Mouse (Mus musculus): ENCODE measurements around the gene Sptbn1. TPM values are rescaled to one million over a fixed set of nuclear protein-coding genes. Genes with fewer than 3 reads are reported as not detected.
"Not testable (repeated sequence)": the region's sequence is repeated elsewhere in the genome, so short reads cannot be mapped to it uniquely, and the experiment has no call there.

The Sptbn1 gene
- total RNA-seq, 2 experiments from 2014 or later = 558 to 629 TPM

- no peak for DNase-seq (ENCODE audit: extremely low spot score in 1 of 2, low spot score in 1 of 2)
Observed at GRCm38 (mm10) chr11:30257085-30257484, 10.9 kb downstream of the Sptbn1 start.

GRCm38 (mm10) chr11:30256491-30256890, 11.5 kb downstream of the Sptbn1 start:
- no peak for DNase-seq (ENCODE audit: extremely low spot score in 1 of 2, low spot score in 1 of 2)

- not testable (repeated sequence) for DNase-seq (ENCODE audit: extremely low spot score in 1 of 2, low spot score in 1 of 2)
Observed at GRCm38 (mm10) chr11:30255211-30255610, 12.8 kb downstream of the Sptbn1 start.

DNA sequence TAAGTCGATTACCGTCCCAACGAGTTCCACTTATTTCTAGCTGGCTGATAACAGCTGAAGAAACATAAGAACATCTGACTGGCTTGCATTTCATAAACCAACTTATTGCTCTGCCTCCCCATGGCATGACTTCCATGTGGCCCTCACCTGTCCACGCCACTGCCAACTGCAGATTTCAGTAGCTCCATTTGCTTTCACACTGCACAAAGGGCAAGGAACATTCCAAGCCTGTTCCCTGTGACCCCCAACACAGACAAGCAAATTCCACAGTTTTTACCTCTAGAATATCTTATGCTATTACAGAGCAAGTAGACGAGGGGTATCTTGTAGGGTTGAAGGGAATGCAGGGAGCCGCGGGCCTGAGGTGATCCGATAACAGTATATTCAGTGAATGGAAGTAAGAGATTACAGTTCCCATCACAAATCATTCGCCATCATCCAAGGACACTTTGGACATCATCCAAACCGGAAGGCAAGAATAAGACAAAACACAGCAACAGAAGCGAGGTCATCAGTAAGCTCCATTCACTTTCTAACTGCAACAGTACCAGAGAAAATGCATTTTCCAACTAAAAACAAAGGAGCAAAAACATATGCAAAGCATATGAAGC, 16.6 kb downstream of the Sptbn1 start:
- DNase-seq (ENCODE audit: extremely low spot score in 1 of 2, low spot score in 1 of 2) = no peak

- no peak for DNase-seq (ENCODE audit: extremely low spot score in 1 of 2, low spot score in 1 of 2)
Observed at GRCm38 (mm10) chr11:30249452-30250016, 18.4 kb downstream of the Sptbn1 start.

GRCm38 (mm10) chr11:30247106-30247505, 20.9 kb downstream of the Sptbn1 start:
- no peak for DNase-seq (ENCODE audit: extremely low spot score in 1 of 2, low spot score in 1 of 2)

DNA sequence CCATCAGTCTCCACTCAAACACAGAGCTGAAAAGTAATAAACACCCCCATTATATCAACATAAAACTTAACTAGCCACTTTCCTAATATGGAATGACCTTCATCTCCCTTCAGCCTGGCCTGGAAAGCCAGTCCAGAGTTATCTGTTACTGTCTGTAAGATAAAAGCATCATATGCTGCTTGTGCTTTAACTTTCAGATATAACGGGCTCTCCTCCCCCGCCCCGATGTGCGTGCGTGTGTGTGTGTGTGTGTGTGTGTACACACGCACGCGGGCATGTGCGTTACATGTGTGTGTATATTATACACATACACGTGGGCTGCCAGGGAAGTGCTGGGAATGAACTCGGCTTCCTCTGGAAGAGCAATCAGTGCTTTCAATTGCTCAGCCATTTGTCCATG, 21.8 kb downstream of the Sptbn1 start:
- no peak for DNase-seq (ENCODE audit: extremely low spot score in 1 of 2, low spot score in 1 of 2)

GRCm38 (mm10) chr11:30244172-30244571, 23.8 kb downstream of the Sptbn1 start:
- no peak for DNase-seq (ENCODE audit: extremely low spot score in 1 of 2, low spot score in 1 of 2)

DNA sequence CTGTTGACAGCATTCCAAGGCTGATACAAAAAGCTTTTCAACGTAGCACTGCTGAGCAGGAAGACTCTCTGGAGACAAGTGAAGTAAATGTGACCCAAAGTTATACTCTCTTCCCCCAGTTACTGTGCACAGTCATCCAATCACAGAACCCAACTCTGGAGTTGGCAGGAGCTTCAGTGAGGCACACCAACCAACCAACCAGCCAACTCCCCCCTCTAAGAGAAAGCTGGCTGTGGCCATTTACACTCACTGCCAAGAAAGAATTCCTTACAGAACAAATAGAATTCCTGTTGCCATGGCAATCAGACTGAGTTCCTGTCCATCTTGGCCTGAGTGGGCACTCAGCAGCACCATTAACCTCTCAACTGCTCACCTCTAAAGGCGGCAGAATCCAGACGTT, 24.4 kb downstream of the Sptbn1 start:
- DNase-seq (ENCODE audit: extremely low spot score in 1 of 2, low spot score in 1 of 2) = no peak

DNA sequence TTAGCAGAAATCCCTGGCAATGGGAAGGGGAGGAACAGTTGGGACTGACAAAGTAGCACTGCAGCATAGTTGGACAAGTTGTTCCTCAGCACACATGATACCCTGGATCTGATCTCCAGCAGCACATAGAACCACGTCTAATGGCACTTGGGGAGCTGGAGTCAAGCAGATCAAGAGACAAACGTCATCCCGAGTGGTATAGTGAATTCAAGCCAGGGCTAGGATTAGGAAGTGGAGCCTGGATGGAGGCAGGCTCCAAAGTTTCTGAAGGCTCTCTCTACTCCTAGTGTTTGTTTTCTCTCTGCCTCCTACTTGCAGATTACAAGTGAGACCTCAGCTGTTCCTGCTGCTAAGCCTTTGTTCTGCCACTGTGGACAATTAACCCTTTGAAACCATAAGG, 27.1 kb downstream of the Sptbn1 start:
- DNase-seq (ENCODE audit: extremely low spot score in 1 of 2, low spot score in 1 of 2) = no peak

- DNase-seq (ENCODE audit: extremely low spot score in 1 of 2, low spot score in 1 of 2) = no peak
Observed at GRCm38 (mm10) chr11:30237960-30238359, 30.0 kb downstream of the Sptbn1 start.

DNA sequence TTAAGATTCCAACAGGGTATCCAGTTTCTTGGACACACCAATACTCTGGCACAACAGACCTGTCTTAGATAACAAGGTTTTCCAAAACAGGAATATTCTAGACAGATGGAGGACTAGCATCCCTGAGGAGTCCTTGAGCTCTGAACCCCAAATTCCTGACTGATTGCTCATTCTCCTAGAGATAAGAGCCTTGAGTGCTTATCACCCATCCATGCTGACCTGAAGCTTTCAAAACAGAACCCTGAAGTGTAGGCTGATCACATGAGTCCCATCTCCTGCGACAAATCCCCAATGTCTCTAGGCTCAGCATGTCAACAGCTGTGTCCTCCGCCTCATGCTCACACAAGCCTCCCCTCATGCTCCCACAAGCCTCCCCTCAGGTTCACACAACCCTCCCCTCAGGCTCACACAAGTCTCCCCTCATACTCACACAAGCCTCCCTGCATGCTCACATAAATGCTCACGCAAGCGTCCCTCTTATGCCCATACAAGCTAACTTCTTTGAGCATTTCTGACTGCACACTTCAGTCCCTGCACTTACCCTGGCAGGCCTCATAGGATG, 31.2 kb downstream of the Sptbn1 start:
- DNase-seq (ENCODE audit: extremely low spot score in 1 of 2, low spot score in 1 of 2) = no peak

DNA sequence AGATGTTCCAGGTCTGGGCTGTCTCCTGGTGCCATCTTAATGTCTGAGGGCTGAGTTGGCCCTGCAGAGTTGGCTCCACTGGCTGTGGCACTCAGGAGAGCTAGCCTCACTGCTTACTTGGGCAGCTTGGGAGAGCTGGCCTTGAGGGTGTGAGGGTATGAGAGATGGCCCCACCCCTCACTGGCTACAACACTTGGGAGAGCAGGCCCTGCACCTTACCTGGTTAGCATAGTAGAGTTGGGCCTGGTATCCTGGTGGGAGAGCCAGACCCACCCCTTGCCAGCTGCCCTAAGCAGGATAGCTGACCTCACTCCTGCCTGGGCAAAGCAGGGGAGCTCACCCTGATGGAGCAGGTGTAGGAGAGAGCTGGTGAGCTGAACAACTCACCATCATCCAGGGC, 32.3 kb downstream of the Sptbn1 start:
- no peak for DNase-seq (ENCODE audit: extremely low spot score in 1 of 2, low spot score in 1 of 2)

GRCm38 (mm10) chr11:30235218-30235617, 32.8 kb downstream of the Sptbn1 start:
- DNase-seq (ENCODE audit: extremely low spot score in 1 of 2, low spot score in 1 of 2) = no peak

DNA sequence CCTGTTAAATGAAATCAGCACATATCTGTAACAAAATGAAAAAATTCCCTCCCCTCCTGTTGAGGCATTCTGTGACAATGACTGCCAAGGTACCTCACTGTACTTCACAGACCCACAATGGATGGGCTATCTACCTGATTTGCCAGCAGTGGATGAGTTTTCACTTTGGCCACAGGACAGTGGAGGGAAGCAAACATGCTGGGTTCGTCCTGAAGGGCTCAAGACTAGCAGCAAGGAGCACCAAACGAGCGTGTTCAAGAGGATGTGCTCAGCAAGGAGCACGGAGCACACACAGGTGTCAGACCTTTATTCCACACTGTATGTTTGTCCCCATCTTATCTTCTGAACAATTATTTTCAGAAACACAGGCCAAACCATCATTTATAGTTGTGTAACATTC, 34.0 kb downstream of the Sptbn1 start:
- DNase-seq (ENCODE audit: extremely low spot score in 1 of 2, low spot score in 1 of 2) = no peak

DNA sequence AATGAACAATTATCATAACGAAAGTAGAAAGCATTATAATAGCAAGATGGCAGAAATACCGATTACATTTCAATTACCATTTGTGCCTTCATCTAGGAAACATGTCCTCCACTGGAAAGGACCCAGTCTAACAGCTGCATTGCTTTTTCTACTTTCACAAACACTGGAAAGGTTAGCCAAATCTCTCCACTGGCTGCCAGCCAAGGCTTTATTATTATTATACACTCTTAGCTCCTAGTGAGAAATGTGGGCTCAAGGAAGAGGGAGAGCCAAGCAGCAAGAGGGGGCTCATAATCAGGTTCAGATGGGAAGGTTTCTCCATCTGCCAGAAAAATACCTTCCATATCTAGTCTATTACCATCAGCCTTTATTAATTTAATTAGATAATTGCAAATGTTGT, 35.9 kb downstream of the Sptbn1 start:
- no peak for DNase-seq (ENCODE audit: extremely low spot score in 1 of 2, low spot score in 1 of 2)

- DNase-seq (ENCODE audit: extremely low spot score in 1 of 2, low spot score in 1 of 2) = no peak
Observed at GRCm38 (mm10) chr11:30231336-30231735, 36.6 kb downstream of the Sptbn1 start.

GRCm38 (mm10) chr11:30230330-30230771, 37.6 kb downstream of the Sptbn1 start:
- no peak for DNase-seq (ENCODE audit: extremely low spot score in 1 of 2, low spot score in 1 of 2)

DNA sequence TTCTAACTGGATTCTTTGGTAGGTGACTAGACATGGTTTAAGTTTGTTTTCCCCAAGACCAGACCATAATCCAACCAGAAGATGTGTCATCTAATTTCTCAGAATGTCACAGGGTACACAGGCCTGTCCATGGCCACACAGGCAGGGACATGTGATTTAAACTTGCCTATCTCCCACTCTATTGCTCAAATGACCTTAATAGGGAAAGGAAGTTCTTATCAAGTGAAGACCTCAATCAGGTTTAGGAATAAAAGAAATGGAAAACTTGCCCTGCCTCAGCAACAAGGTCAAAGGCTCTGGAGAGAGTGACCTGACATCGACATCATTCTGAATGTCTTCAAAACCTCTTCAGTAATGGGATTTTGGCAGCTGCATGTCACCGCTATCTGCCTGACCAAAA, 41.2 kb downstream of the Sptbn1 start:
- DNase-seq (ENCODE audit: extremely low spot score in 1 of 2, low spot score in 1 of 2) = no peak

DNA sequence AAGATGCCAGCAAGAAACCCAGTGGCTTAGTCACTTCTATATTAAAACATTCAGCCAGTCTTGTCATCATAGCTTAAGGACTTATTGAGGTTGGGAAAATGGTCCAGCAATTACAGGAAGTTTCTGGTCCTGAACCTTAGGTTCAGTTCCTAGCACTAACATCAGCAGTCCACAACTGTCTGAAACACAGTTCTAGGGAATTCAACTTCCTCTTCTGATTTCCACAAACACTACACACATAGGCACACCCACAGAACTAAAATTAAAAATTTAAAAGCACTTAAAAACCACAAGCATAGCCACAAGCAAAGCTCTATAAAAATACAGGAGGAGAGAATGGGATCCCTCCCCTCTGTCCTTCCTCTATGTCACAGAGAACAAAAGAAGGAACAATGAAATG, 43.4 kb downstream of the Sptbn1 start:
- DNase-seq (ENCODE audit: extremely low spot score in 1 of 2, low spot score in 1 of 2) = no peak

DNA sequence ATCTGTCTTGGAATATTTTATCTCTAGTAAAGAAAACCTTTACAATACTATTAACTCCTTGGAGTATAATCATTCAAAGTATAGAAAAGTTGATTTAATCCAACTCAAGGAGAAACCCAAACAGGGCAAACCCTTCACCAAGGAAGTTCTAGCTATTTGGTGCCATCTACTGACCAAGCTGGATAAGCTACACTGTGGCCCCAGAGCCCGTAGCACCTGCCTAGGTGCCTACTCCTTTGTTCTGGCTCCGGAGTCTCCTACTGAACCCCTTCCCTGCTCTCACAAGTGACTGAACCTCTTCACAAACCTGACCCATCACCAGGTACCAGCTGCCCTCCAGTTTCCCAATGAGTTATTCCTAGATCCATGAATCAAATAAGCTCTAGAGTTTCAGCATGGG, 45.3 kb downstream of the Sptbn1 start:
- DNase-seq (ENCODE audit: extremely low spot score in 1 of 2, low spot score in 1 of 2) = no peak

- no peak for DNase-seq (ENCODE audit: extremely low spot score in 1 of 2, low spot score in 1 of 2)
Observed at GRCm38 (mm10) chr11:30221043-30221442, 46.9 kb downstream of the Sptbn1 start.
